Comparison of ENCODE assay signal across 9 mouse cellular contexts in the genomic region with DNA sequence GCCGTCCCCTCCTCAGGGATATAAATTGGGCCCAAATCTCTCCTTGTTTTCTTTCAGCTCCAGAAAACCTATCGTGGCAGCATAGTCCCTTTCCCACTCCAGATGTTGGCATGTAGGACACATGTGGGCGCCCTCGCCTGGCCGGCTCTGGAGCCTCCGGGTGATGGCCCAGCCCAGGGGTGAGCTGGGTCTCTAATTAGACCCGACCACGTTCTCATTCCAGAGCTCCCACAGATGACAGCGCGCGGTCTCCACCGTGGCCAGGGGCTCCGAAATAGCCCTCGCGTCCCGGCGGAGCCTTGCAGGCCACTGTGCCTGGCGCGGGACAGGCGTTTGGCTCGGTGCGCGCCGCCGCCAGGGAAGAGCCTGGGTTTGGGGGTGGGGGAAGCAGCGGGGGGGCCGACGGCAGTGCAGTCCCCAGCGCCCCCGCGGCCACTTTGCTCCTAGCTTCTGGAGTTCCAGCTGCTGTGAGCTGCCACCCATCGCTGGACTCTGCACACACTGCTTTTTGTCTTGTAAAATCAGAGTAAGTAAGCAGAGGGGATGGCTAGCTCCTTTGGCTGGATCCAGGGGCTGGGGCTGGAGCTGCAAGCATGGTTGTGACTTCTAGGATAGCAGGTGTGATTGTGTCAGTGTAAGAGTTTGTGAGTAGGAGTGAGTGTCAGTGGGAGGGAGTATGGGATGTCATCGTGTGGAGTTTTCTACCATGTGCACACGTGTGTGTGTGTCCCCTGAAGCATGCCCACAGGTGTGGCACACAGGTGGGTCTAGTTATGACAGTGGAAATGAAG. TPM values are rescaled to one million over a fixed set of nuclear protein-coding genes. Genes with fewer than 3 reads are reported as not detected.
DNase-seq lines count a peak whose midpoint lies in the region; ATAC-seq and TF ChIP-seq lines count a peak whose summit lies in the region.
"Had no signal": no experiment of that assay in that cellular context is flagged by ENCODE, and none has a peak within 500 bp of the region (broad histone marks: within the 10 kb centered on the region; RNA-seq: fewer than 3 reads in every experiment).

No protein-coding gene starts in this region.

- H3K9me3 ChIP-seq in heart, embryonic 16.5 days (replicated peaks; ENCODE audit: control insufficient read depth, low read length), result no peaks in the 10 kb centered on the region
- no peaks in the 10 kb centered on the region for H3K9me3 ChIP-seq in midbrain, embryonic 15.5 days

- H3K27me3 ChIP-seq in heart, adult 2 months (ENCODE audit: control insufficient read depth, insufficient read depth, low read length), result no peaks in the 10 kb centered on the region
- H3K27me3 ChIP-seq in heart, embryonic 16.5 days (ENCODE audit: control insufficient read depth, insufficient read depth, low read length), result 0 out of 2 replicates have a peak, but pooled peaks cover 4% of the 10 kb centered on the region
- H3K27me3 ChIP-seq in midbrain, embryonic 15.5 days (replicated peaks), result no peaks in the 10 kb centered on the region
- H3K27me3 ChIP-seq: CH12.LX had no signal

- TF ChIP-seq EP300 in heart, adult 2 months (IDR thresholded peaks at IDR 0.05; ENCODE audit: insufficient read depth, low read depth, low read length), result no peak

- peak; percentile 72; the same call in 1 of the 2 replicates for ATAC-seq in heart, embryonic 16.5 days (replicated peaks; ENCODE audit: extremely low read depth, insufficient read depth, low FRiP score)
- peak; percentile 84 for ATAC-seq in midbrain, embryonic 15.5 days (replicated peaks)

- no peaks in the 10 kb centered on the region for H3K4me1 ChIP-seq in heart, adult 2 months (ENCODE audit: control insufficient read depth, insufficient read depth, low read length)
- no peaks in the 10 kb centered on the region for H3K4me1 ChIP-seq in cortical plate, adult 2 months (ENCODE audit: control insufficient read depth, insufficient read depth, low read length)
- peaks cover 5% of the 10 kb centered on the region; the same call in 1 of the 2 replicates for H3K4me1 ChIP-seq in heart, embryonic 16.5 days (ENCODE audit: control insufficient read depth, insufficient read depth, low read length)
- H3K4me1 ChIP-seq in midbrain, embryonic 15.5 days, result peaks cover 11% of the 10 kb centered on the region

- intact Hi-C loops in heart, adult 2 months (cut with DNase I), result no loop called here

- peak overlapping the region; percentile 83 for H3K4me2 ChIP-seq in heart, embryonic 16.5 days (ENCODE audit: low read depth, low read length)
- H3K4me2 ChIP-seq in midbrain, embryonic 15.5 days, result peak overlapping the region; percentile 87

- H3K9ac ChIP-seq in heart, adult 2 months (ENCODE audit: low read depth, low read length), result no peak overlapping the region
- H3K9ac ChIP-seq in heart, embryonic 16.5 days (ENCODE audit: low read length), result peak overlapping the region; percentile 65
- peak overlapping the region; percentile 39 for H3K9ac ChIP-seq in midbrain, embryonic 15.5 days

- TF ChIP-seq CTCF in heart, adult 2 months (IDR thresholded peaks at IDR 0.05), result peak; percentile 35
- TF ChIP-seq CTCF in cortical plate, adult 2 months (IDR thresholded peaks at IDR 0.05; ENCODE audit: extremely low read depth, insufficient read depth, low read length), result no peak

- 5% methylated on average over 34 of the region's 34 CpGs for WGBS in heart, adult 2 months
- WGBS in heart, embryonic 16.5 days, result 5% methylated on average over 34 of the region's 34 CpGs
- 6% methylated on average over 34 of the region's 34 CpGs for WGBS in midbrain, embryonic 15.5 days

- TF ChIP-seq POLR2A in heart, adult 2 months (IDR thresholded peaks at IDR 0.05; ENCODE audit: insufficient read depth, low read depth, low read length), result no peak
- TF ChIP-seq POLR2A in cortical plate, adult 2 months (IDR thresholded peaks at IDR 0.05; ENCODE audit: extremely low read depth, insufficient read depth, low read length), result no peak

- no peak overlapping the region; the same call in 1 of the 2 replicates for H3K4me3 ChIP-seq in heart, adult 2 months
- peak overlapping the region; percentile 7; the same call in 1 of the 2 replicates for H3K4me3 ChIP-seq in cortical plate, adult 2 months (ENCODE audit: insufficient read depth, low read length)
- peak overlapping the region; percentile 48 for H3K4me3 ChIP-seq in heart, embryonic 16.5 days (ENCODE audit: low read length)
- H3K4me3 ChIP-seq in midbrain, embryonic 15.5 days, result peak overlapping the region; percentile 42

- DNase-seq in heart, adult 2 months, result peak; percentile 8 to 24
- DNase-seq in heart, adult 8-10 months (ENCODE audit: low spot score), result no peak
- DNase-seq in kidney, postnatal 25 days, result peak; percentile 39 to 44
- DNase-seq in spleen, adult 18-20 months, result no peak
- no peak for DNase-seq in cerebellum, adult 9-10 months

- H3K79me2 ChIP-seq in heart, adult 2 months (replicated peaks; ENCODE audit: control insufficient read depth, insufficient read depth, low read length), result no peaks in the 10 kb centered on the region

- H3K27ac ChIP-seq in heart, adult 2 months, result no peak overlapping the region
- peak overlapping the region; percentile 28 for H3K27ac ChIP-seq in cortical plate, adult 2 months (ENCODE audit: insufficient read depth, low read length)
- no peak overlapping the region for H3K27ac ChIP-seq in heart, embryonic 16.5 days (ENCODE audit: low read length)
- no peak overlapping the region for H3K27ac ChIP-seq in midbrain, embryonic 15.5 days

- no peaks in the 10 kb centered on the region for H3K36me3 ChIP-seq in heart, adult 2 months (ENCODE audit: control insufficient read depth, insufficient read depth, low read length)
- no peaks in the 10 kb centered on the region for H3K36me3 ChIP-seq in heart, embryonic 16.5 days (ENCODE audit: control insufficient read depth, insufficient read depth)
- H3K36me3 ChIP-seq in midbrain, embryonic 15.5 days (replicated peaks), result no peaks in the 10 kb centered on the region

RNA-seq across cellular contexts. Expression of a gene that starts 2.2 kb away (rescaled TPM):
- total RNA-seq in heart, adult 2 months (2021), result under 1 TPM; 0.16 to 0.25 TPM
- polyA plus RNA-seq in heart, adult 2 months (2012; rRNA removed), result 0.64 and 1.00 TPM in 2 replicates
- total RNA-seq in heart, adult 8-10 months (2022), result under 1 TPM; 0.14 to 0.90 (median 0.28) TPM
- polyA plus RNA-seq in cortical plate, adult 2 months (2012; rRNA removed), result 6.0 and 9.1 TPM in 2 replicates
- polyA plus RNA-seq in heart, embryonic 16.5 days (2015; fragmentation: Nextera tagmentation; extraction: Ambion mirVana), result 6.1 and 6.7 TPM in 2 replicates
- polyA plus RNA-seq in midbrain, embryonic 15.5 days (2015; fragmentation: Nextera tagmentation; extraction: Ambion mirVana), result 1.3 and 2.5 TPM in 2 replicates
- total RNA-seq: CH12.LX had no signal

RNA-seq across cellular contexts. Expression of a gene that starts 27.2 kb away (rescaled TPM):
- total RNA-seq in heart, adult 2 months (2021), result under 1 TPM; 0.23 to 0.52 TPM
- 0.61 and 0.78 TPM in 2 replicates for polyA plus RNA-seq in heart, adult 2 months (2012; rRNA removed)
- total RNA-seq in heart, adult 8-10 months (2022), result under 1 TPM in 2 of 4 experiments, not detected in 2; 0.56 to 0.97 TPM
- polyA plus RNA-seq in cortical plate, adult 2 months (2012; rRNA removed), result 0.32 and 0.73 TPM in 2 replicates
- 0.99 and 1.7 TPM in 2 replicates for polyA plus RNA-seq in heart, embryonic 16.5 days (2015; fragmentation: Nextera tagmentation; extraction: Ambion mirVana)
- 0.18 TPM in 1 of 2 replicates, not detected in the other for polyA plus RNA-seq in midbrain, embryonic 15.5 days (2015; fragmentation: Nextera tagmentation; extraction: Ambion mirVana)
- total RNA-seq: CH12.LX had no signal

Comparison
In these comparisons a context has a peak if more than half of its experiments do, and no peak if none do; other contexts are left out.
1. DNase-seq: peak in heart, adult 2 months (2 of 2) and kidney, postnatal 25 days (2 of 2); none in heart, adult 8-10 months (single experiment), spleen, adult 18-20 months (0 of 2) and cerebellum, adult 9-10 months (single experiment).